Mouse (Mus musculus) cerebellum, adult 11 months (tissue): Measurements from ENCODE around the gene Adss.
"Not testable (repeated sequence)": the region's sequence is repeated elsewhere in the genome, so short reads cannot be mapped to it uniquely, and the experiment has no call there.

Source experiments
- DNase-seq: peaks from one replicate; pipeline ENCODE4 v3.0.0; 2022

Gene Adss

GRCm38 (mm10) chr1:177796193-177796939, at the start of gene Adss:
Gene Adss, minus strand, starts transcription at chr1:177796511.
- peak; percentile 99 for DNase-seq

GRCm38 (mm10) chr1:177845812-177846211, 49.5 kb upstream of the Adss start:
- not testable (repeated sequence) for DNase-seq

- DNase-seq: not testable (repeated sequence)
These were observed 31.5 kb upstream of the Adss start for GRCm38 (mm10) chr1:177827776-177828175.

- not testable (repeated sequence) for DNase-seq
These were observed 10.5 kb upstream of the Adss start for GRCm38 (mm10) chr1:177806772-177807171.

- DNase-seq: no peak
These were observed 7.2 kb upstream of the Adss start for GRCm38 (mm10) chr1:177803511-177803910.

- peak; percentile 18 for DNase-seq
These were observed 942 bp upstream of the Adss start for GRCm38 (mm10) chr1:177797151-177797755.

- no peak for DNase-seq
These were observed 704 bp downstream of the Adss start for GRCm38 (mm10) chr1:177795421-177796192.

- DNase-seq: no peak
These were observed 1.4 kb downstream of the Adss start for GRCm38 (mm10) chr1:177794866-177795265.

- DNase-seq: no peak
These were observed 3.5 kb downstream of the Adss start for GRCm38 (mm10) chr1:177792835-177793234.

GRCm38 (mm10) chr1:177777397-177777796, 18.9 kb downstream of the Adss start:
- DNase-seq: no peak

- DNase-seq: no peak
These were observed 27.4 kb downstream of the Adss start for GRCm38 (mm10) chr1:177768931-177769330.

- no peak for DNase-seq
These were observed 39.1 kb downstream of the Adss start for GRCm38 (mm10) chr1:177757249-177757648.

- DNase-seq: no peak
These were observed 42.8 kb downstream of the Adss start for GRCm38 (mm10) chr1:177753496-177753895.

GRCm38 (mm10) chr1:177747869-177748540, 48.3 kb downstream of the Adss start:
- DNase-seq: no peak

GRCm38 (mm10) chr1:177744521-177745325, 51.6 kb downstream of the Adss start:
- no peak for DNase-seq

GRCm38 (mm10) chr1:177742119-177742518, 54.2 kb downstream of the Adss start:
- DNase-seq: no peak

GRCm38 (mm10) chr1:177740707-177741106, 55.6 kb downstream of the Adss start:
- DNase-seq: no peak

GRCm38 (mm10) chr1:177737505-177738105, 58.7 kb downstream of the Adss start:
- no peak for DNase-seq

GRCm38 (mm10) chr1:177731973-177732372, 64.3 kb downstream of the Adss start:
- DNase-seq: no peak

- DNase-seq: no peak
These were observed 67.0 kb downstream of the Adss start, which contains the start of gene 1700016C15Rik for GRCm38 (mm10) chr1:177729043-177730024. Gene 1700016C15Rik, plus strand, starts transcription at chr1:177729814.
